Mouse (Mus musculus) CH12.LX (cell line): ENCODE results near the gene Gm44596.

Experiments used
- MAFK ChIP-seq: IDR thresholded peaks from 2 replicates; pipeline ENCODE4 v1.6.1; 2011; ENCODE audit warnings: low read length, improper control_type of control experiment; ENCODE audit not compliant: insufficient replicate concordance
- POLR2A ChIP-seq: IDR thresholded peaks from 2 replicates; pipeline ENCODE4 v1.6.1; 2011; ENCODE audit warnings: low read depth, mild to moderate bottlenecking, improper control_type of control experiment, low read length

DNA sequence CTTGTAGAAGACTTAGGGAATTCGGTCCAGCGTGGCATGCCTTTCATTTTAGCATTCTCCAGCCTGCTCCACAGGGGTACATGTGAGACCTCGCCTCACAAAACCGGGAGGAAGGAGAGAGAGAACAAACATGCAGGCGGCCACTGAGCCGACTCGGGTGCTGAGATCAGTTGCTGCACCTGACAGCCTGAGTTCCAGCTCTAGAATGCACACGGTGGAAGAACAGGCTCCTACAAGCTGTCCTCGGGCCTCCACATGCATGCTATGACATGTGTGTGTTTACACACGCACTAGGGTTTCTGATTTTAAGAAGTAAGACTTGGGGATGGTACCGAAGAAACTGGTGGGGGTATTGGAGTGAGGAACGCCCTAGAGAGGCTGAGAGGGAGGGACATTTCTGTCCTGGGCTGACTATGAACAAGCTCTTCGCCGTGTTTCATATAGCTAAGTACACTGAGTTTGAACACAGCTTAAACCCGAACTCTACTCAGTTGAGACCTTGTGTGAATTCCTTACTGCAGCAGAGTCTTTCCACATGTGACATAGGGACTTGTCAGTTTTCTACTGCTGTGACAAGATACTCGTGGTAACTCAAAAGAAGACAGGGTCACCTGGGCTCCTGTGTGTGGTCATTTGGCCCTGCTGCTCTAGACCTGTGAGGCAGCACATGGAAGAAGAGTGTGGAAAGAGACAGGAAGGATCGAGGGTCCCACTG is 1.2 kb downstream of the Gm44596 start:
- no peak for TF ChIP-seq POLR2A
- TF ChIP-seq MAFK: no peak
